Mouse (Mus musculus) intestine, embryonic 16.5 days (tissue): ENCODE measurements around the gene Gpr182. TPM values are rescaled to one million over a fixed set of nuclear protein-coding genes. Genes with fewer than 3 reads are reported as not detected.

ENCODE experiments used
- ATAC-seq: fragments of 200-750 bp; cut with Nextera tagmentation; 2 replicates; pipeline ENCODE4 v1.8.0; 2017; ENCODE audit warnings: moderate TSS enrichment, moderate library complexity
- H3K27ac ChIP-seq: fragments of 300-500 bp; sonication (generic); 2 replicates; pipeline ENCODE4 v1.5.1; 2014; ENCODE audit warnings: mild to moderate bottlenecking, low read length
- H3K27me3 ChIP-seq: fragments of 300-500 bp; sonication (generic); replicated peaks from 2 replicates; pipeline ENCODE4 v1.6.1; 2014; ENCODE audit warnings: low read length, control low read depth, mixed read lengths; ENCODE audit not compliant: control insufficient read depth, insufficient read depth
- H3K36me3 ChIP-seq: fragments of 300-500 bp; sonication (generic); 2 replicates; pipeline ENCODE4 v1.6.1; 2014; ENCODE audit warnings: low read length, control low read depth; ENCODE audit not compliant: control insufficient read depth, insufficient read depth
- H3K4me1 ChIP-seq: fragments of 300-500 bp; sonication (generic); 2 replicates; pipeline ENCODE4 v1.6.1; 2014; ENCODE audit warnings: low read length, control low read depth, mixed read lengths; ENCODE audit not compliant: control insufficient read depth, insufficient read depth
- H3K4me2 ChIP-seq: fragments of 300-500 bp; sonication (generic); 2 replicates; pipeline ENCODE4 v1.6.1; 2014; ENCODE audit warnings: low read depth, low read length, control low read depth
- H3K4me3 ChIP-seq: fragments of 300-500 bp; sonication (generic); 2 replicates; pipeline ENCODE4 v1.5.1; 2014; ENCODE audit warnings: mild to moderate bottlenecking, low read length
- H3K9ac ChIP-seq: fragments of 300-500 bp; sonication (generic); 2 replicates; pipeline ENCODE4 v1.6.1; 2014; ENCODE audit warnings: low read depth, low read length
- H3K9me3 ChIP-seq: fragments of 300-500 bp; sonication (generic); 2 replicates; pipeline ENCODE4 v1.6.1; 2016; ENCODE audit warnings: low read length, control low read depth; ENCODE audit not compliant: control insufficient read depth
- WGBS: fragments of 180-500 bp; shearing (Covaris S2); extraction: QIAGEN DNeasy Blood & Tissue Kit; methylation state at CpG from one replicate; pipeline ENCODE4 v1.1.7; 2014; 5-methylcytosine and 5-hydroxymethylcytosine counted together
- polyA plus RNA-seq: library from polyadenylated mRNA; unstranded; fragments of >200 nt; fragmentation: Nextera tagmentation; extraction: Ambion mirVana; gene quantifications from 2 replicates; pipeline ENCODE4 v1.2.1, GENCODE M21; 2015

Gene Gpr182
- polyA plus RNA-seq, 1 experiment from 2014 or later: 2.1 TPM

- 62% methylated on average over 9 of the region's 9 CpGs for WGBS
- Histone ChIP-seq H3K9ac (no peak within 1 kb of the TSS), H3K9me3 (no peaks in the 10 kb centered on the region), H3K36me3 (no peaks in the 10 kb centered on the region), H3K4me2 (no peak within 1 kb of the TSS), H3K27ac (no peak within 1 kb of the TSS), H3K4me1 (peaks cover 2% of the 10 kb centered on the region; the same call in 1 of the 2 replicates), H3K4me3 (no peak within 1 kb of the TSS), H3K27me3 (no peaks in the 10 kb centered on the region)
- ATAC-seq: no peak
Observed at GRCm38 (mm10) chr10:127759181-127760110, 7.9 kb upstream of the Gpr182 start, which contains the start of the genes Rdh1 and Rdh16f1. Rdh1 (plus strand) TSS chr10:127759721. Rdh16f1 (plus strand) TSS chr10:127759787.

GRCm38 (mm10) chr10:127755770-127756468, 4.4 kb upstream of the Gpr182 start:
- no peak overlapping the region for H3K27ac ChIP-seq
- H3K4me1 ChIP-seq: 0 out of 2 replicates have a peak, but pooled peaks cover 2% of the 10 kb centered on the region
- H3K4me3 ChIP-seq: peak overlapping the region; percentile 26
- H3K9me3 ChIP-seq: no peaks in the 10 kb centered on the region
- H3K9ac ChIP-seq: peak overlapping the region; percentile 26
- no peak; the same call in 1 of the 2 replicates for ATAC-seq
- H3K4me2 ChIP-seq: peak overlapping the region; percentile 39
- H3K36me3 ChIP-seq: no peaks in the 10 kb centered on the region
- no peaks in the 10 kb centered on the region for H3K27me3 ChIP-seq
- 30% methylated on average over 18 of the region's 18 CpGs for WGBS

- H3K27me3 ChIP-seq: no peaks in the 10 kb centered on the region
- no peak overlapping the region for H3K9ac ChIP-seq
- 64% methylated on average over 3 of the region's 3 CpGs for WGBS
- H3K4me1 ChIP-seq: 0 out of 2 replicates have a peak, but pooled peaks cover 2% of the 10 kb centered on the region
- no peaks in the 10 kb centered on the region for H3K36me3 ChIP-seq
- no peaks in the 10 kb centered on the region for H3K9me3 ChIP-seq
- no peak overlapping the region for H3K4me2 ChIP-seq
- ATAC-seq: no peak
- no peak overlapping the region for H3K4me3 ChIP-seq
- H3K27ac ChIP-seq: no peak overlapping the region
Observed at GRCm38 (mm10) chr10:127755246-127755645, 3.7 kb upstream of the Gpr182 start.

- H3K9ac ChIP-seq: no peak overlapping the region
- H3K27me3 ChIP-seq: no peaks in the 10 kb centered on the region
- no peak for ATAC-seq
- H3K27ac ChIP-seq: no peak overlapping the region
- H3K9me3 ChIP-seq: no peaks in the 10 kb centered on the region
- 65% methylated on average over 6 of the region's 6 CpGs for WGBS
- H3K4me3 ChIP-seq: no peak overlapping the region
- H3K36me3 ChIP-seq: no peaks in the 10 kb centered on the region
- H3K4me2 ChIP-seq: no peak overlapping the region
- H3K4me1 ChIP-seq: 0 out of 2 replicates have a peak, but pooled peaks cover 2% of the 10 kb centered on the region
Observed at GRCm38 (mm10) chr10:127754566-127755166, 3.1 kb upstream of the Gpr182 start.

- H3K4me2 ChIP-seq: peak overlapping the region; percentile 27; the same call in 1 of the 2 replicates
- H3K9ac ChIP-seq: 0 out of 2 replicates have a peak overlapping the region, but pooled peaks have one; percentile 19
- peaks cover 11% of the 10 kb centered on the region for H3K4me1 ChIP-seq
- H3K9me3 ChIP-seq: no peaks in the 10 kb centered on the region
- H3K27ac ChIP-seq: no peak overlapping the region
- no peak for ATAC-seq
- no peaks in the 10 kb centered on the region for H3K27me3 ChIP-seq
- 0 out of 2 replicates have a peak overlapping the region, but pooled peaks have one; percentile 23 for H3K4me3 ChIP-seq
- WGBS: 59% methylated on average over 24 of the region's 24 CpGs
- H3K36me3 ChIP-seq: peaks cover 4% of the 10 kb centered on the region; the same call in 1 of the 2 replicates
Observed at GRCm38 (mm10) chr10:127750136-127750777, 1.3 kb downstream of the Gpr182 start.

- peaks cover 10% of the 10 kb centered on the region for H3K36me3 ChIP-seq
- no peaks in the 10 kb centered on the region for H3K27me3 ChIP-seq
- no peak overlapping the region; the same call in 1 of the 2 replicates for H3K9ac ChIP-seq
- H3K4me2 ChIP-seq: peak overlapping the region; percentile 22
- no peak overlapping the region for H3K4me3 ChIP-seq
- peak; percentile 62 for ATAC-seq
- H3K9me3 ChIP-seq: no peaks in the 10 kb centered on the region
- peaks cover 11% of the 10 kb centered on the region for H3K4me1 ChIP-seq
- no peak overlapping the region for H3K27ac ChIP-seq
- WGBS: 12% methylated on average over 8 of the region's 8 CpGs
Observed at GRCm38 (mm10) chr10:127748847-127749612, 2.5 kb downstream of the Gpr182 start.

GRCm38 (mm10) chr10:127747254-127747653, 4.3 kb downstream of the Gpr182 start:
- peaks cover 28% of the 10 kb centered on the region for H3K36me3 ChIP-seq
- 88% methylated on average over 8 of the region's 8 CpGs for WGBS

GRCm38 (mm10) chr10:127745886-127746285, 5.6 kb downstream of the Gpr182 start:
- Histone ChIP-seq H3K27me3 (no peaks in the 10 kb centered on the region), H3K4me3 (no peak overlapping the region), H3K9me3 (no peaks in the 10 kb centered on the region), H3K9ac (no peak overlapping the region), H3K27ac (no peak overlapping the region), H3K4me1 (peaks cover 11% of the 10 kb centered on the region), H3K4me2 (no peak overlapping the region), H3K36me3 (peaks cover 37% of the 10 kb centered on the region)
- ATAC-seq: no peak
- 69% methylated on average over 5 of the region's 5 CpGs for WGBS

More at GRCm38 (mm10) chr10:127747254-127747653, 4.3 kb downstream of the Gpr182 start:
- Histone ChIP-seq H3K9me3 (no peaks in the 10 kb centered on the region), H3K4me2 (no peak overlapping the region), H3K27me3 (no peaks in the 10 kb centered on the region), H3K9ac (no peak overlapping the region), H3K27ac (no peak overlapping the region), H3K4me3 (no peak overlapping the region), H3K4me1 (peaks cover 11% of the 10 kb centered on the region)
- no peak for ATAC-seq
